Mouse (Mus musculus) lung, postnatal 0 days (tissue): ENCODE measurements around the gene Pmpcb.

Source experiments
- CTCF ChIP-seq: IDR thresholded peaks from 2 replicates; pipeline ENCODE4 v1.5.1; 2016; ENCODE audit warnings: antibody characterized with exemption, mild to moderate bottlenecking
- EP300 ChIP-seq: IDR thresholded peaks from 2 replicates; pipeline ENCODE4 v1.6.1; 2016; ENCODE audit warnings: antibody characterized with exemption, mild to moderate bottlenecking, control low read depth

DNA sequence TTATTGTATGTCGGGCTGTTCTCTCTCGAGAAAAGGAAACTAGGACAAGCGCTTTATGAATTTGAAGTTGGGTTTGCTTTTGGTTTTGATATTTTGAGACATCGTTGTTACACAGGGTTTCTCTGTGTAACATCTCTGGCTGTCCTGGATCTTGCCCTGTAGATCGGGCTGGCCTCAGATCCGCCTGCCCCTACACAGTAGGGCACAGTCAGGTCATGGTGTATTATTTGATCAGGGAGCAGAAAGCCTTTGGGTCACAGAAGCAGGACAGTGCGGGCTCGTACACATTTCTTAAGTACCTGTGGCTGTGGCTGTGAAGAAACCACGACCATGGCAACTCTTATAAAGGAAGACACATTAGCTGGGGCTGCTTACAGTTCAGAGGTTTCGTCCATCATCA lies 679 bp downstream of the Pmpcb start:
- TF ChIP-seq EP300 (no peak), CTCF (no peak)
